Mouse (Mus musculus) liver, embryonic 16.5 days (tissue): ENCODE data around the gene Dok7. TPM values are rescaled to one million over a fixed set of nuclear protein-coding genes. Genes with fewer than 3 reads are reported as not detected.
A peak's percentile ranks its signal among the peaks of the same experiment; 100 is the strongest.

ENCODE experiments used
- ATAC-seq: fragments of 200-750 bp; cut with Nextera tagmentation; 2 replicates; pipeline ENCODE4 v1.8.0; 2017; ENCODE audit warnings: low read depth, mild to moderate bottlenecking, moderate number of reproducible peaks, moderate library complexity
- H3K27ac ChIP-seq: fragments of 300-500 bp; sonication (generic); 2 replicates; pipeline ENCODE4 v1.5.1; 2014; ENCODE audit warnings: mild to moderate bottlenecking, low read length
- H3K27me3 ChIP-seq: fragments of 300-500 bp; sonication (generic); 2 replicates; pipeline ENCODE4 v1.6.1; 2014; ENCODE audit warnings: low read depth, low read length, mixed read lengths; ENCODE audit not compliant: control insufficient read depth, insufficient read depth
- H3K36me3 ChIP-seq: fragments of 300-500 bp; sonication (generic); 2 replicates; pipeline ENCODE4 v1.6.1; 2014; ENCODE audit warnings: mild to moderate bottlenecking; ENCODE audit not compliant: control insufficient read depth, insufficient read depth
- H3K4me1 ChIP-seq: fragments of 300-500 bp; sonication (generic); 2 replicates; pipeline ENCODE4 v1.6.1; 2014; ENCODE audit warnings: low read depth, low read length, mixed read lengths; ENCODE audit not compliant: control insufficient read depth
- H3K4me2 ChIP-seq: fragments of 300-500 bp; sonication (generic); 2 replicates; pipeline ENCODE4 v1.6.1; 2014; ENCODE audit warnings: low read depth, low read length, mixed read lengths
- H3K4me3 ChIP-seq: fragments of 300-500 bp; sonication (generic); 2 replicates; pipeline ENCODE4 v1.5.1; 2014; ENCODE audit warnings: low read depth, mild to moderate bottlenecking, low read length
- H3K9ac ChIP-seq: fragments of 300-500 bp; sonication (generic); 2 replicates; pipeline ENCODE4 v1.6.1; 2014; ENCODE audit warnings: low read depth, low read length
- H3K9me3 ChIP-seq: fragments of 300-500 bp; sonication (generic); replicated peaks from 2 replicates; pipeline ENCODE4 v1.6.1; 2016; ENCODE audit warnings: low read length; ENCODE audit not compliant: control insufficient read depth
- WGBS: fragments of 180-500 bp; shearing (Covaris S2); extraction: QIAGEN DNeasy Blood & Tissue Kit; methylation state at CpG from one replicate; pipeline ENCODE4 v1.1.7; 2014; ENCODE audit not compliant: insufficient replicate concordance; 5-methylcytosine and 5-hydroxymethylcytosine counted together
- polyA plus RNA-seq: library from polyadenylated mRNA; unstranded; fragments of >200 nt; fragmentation: Nextera tagmentation; extraction: Ambion mirVana; gene quantifications from 2 replicates; pipeline ENCODE4 v1.2.1, GENCODE M21; 2015

Dok7 gene
- polyA plus RNA-seq, 1 experiment from 2014 or later = 0.19 TPM

DNA sequence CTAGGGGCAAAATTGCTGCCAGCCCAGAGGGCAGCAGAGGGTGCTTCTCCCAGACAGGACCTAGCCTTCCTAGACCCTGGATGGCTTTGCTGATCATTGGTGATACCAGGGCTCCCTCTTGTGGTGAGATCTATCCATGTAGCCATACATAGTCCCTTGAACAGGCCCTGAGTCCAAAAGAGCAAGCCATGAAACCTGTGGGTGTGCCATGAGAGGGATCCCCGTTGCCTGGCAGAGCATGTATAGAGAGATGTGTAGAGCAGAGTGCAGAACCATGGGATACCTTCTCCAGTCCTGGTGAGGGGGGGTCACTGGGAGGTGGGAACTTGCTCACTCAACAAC, 13.5 kb upstream of the Dok7 start:
- peak; percentile 60 for ATAC-seq

DNA sequence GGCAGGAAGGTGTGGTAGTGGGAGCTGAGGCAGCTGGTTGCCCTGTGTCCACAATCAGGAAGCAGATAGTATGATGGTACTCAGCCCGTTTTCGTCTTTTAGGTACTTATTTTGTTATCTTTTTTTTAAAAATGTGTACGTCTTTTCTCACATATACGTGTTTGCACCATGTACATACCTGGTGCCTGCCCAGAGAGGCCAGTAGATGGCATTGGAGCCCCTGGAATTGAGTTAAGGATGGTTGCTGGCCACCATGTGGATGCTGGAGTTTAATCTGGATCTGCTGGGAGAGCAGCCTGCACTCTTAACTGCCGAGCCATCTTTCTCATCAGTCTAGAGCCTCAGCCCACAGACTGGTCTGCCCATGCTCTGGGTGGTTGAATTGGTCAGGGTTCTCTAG, 6.0 kb upstream of the Dok7 start:
- 58% methylated on average over 5 of the region's 5 CpGs for WGBS
- H3K36me3 ChIP-seq = no peaks in the 10 kb centered on the region
- H3K9ac ChIP-seq = no peak overlapping the region
- no peak overlapping the region for H3K27ac ChIP-seq
- peaks cover 1% of the 10 kb centered on the region; the same call in 1 of the 2 replicates for H3K27me3 ChIP-seq
- H3K4me1 ChIP-seq = no peaks in the 10 kb centered on the region
- H3K4me2 ChIP-seq = no peak overlapping the region
- no peak overlapping the region for H3K4me3 ChIP-seq
- H3K9me3 ChIP-seq = no peaks in the 10 kb centered on the region
- no peak for ATAC-seq

More for the DNA sequence above, 13.5 kb upstream of the Dok7 start:
- Histone ChIP-seq H3K36me3 (no peaks in the 10 kb centered on the region), H3K9ac (no peak overlapping the region; the same call in 1 of the 2 replicates), H3K9me3 (no peaks in the 10 kb centered on the region), H3K27ac (no peak overlapping the region), H3K4me2 (peak overlapping the region; percentile 45), H3K4me1 (no peaks in the 10 kb centered on the region; the same call in none of the 2 replicates), H3K4me3 (peak overlapping the region; percentile 48), H3K27me3 (no peaks in the 10 kb centered on the region)
- WGBS = 0% methylated on average over 1 of the region's 1 CpGs

DNA sequence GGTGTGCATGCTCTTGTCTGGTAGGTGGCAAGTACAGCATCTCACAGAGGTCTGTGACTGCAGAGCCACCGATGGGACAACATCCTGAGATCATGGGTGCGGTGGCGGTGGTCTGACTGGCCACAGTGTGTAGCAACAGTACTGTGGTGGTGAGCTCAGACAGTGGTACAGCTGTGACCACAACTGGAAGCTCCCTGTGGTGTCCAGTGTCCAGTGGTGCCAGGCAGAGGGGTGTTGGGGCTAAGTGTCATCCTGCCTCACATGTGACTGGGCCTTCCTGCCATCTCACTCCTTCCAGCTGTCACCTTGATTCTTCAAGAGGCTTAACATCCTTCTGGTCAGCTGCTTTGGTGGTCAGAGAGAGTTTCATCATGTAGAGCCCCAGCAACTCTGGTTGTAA, 1.9 kb upstream of the Dok7 start:
- no peak for ATAC-seq
- Histone ChIP-seq H3K4me1 (no peaks in the 10 kb centered on the region; the same call in none of the 2 replicates), H3K27me3 (peaks cover 35% of the 10 kb centered on the region), H3K9ac (no peak overlapping the region), H3K36me3 (no peaks in the 10 kb centered on the region), H3K27ac (no peak overlapping the region), H3K4me3 (no peak overlapping the region), H3K9me3 (no peaks in the 10 kb centered on the region), H3K4me2 (no peak overlapping the region)
- WGBS = 68% methylated on average over 3 of the region's 3 CpGs

DNA sequence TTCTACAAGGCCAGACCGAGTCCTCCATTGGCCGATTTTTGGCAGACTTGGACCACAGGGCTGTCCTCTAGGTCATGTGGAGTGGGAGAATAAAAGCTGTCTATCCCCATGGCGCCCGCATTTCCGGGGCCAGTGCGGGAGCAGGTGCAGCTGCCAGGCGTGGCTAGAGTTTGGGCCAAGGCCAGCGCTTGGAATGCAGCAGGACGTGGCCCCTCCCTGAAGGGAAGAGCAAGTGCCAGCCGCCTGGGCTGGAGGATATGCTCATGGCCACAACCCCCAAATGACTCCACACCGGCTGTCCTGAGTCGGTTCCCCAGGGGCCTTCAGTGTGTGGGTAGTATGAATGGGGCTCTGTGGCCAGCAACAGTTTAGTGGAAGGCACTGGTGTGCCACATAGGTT, 1.5 kb upstream of the Dok7 start:
- Histone ChIP-seq H3K4me3 (no peak overlapping the region), H3K9ac (no peak overlapping the region), H3K27ac (no peak overlapping the region), H3K36me3 (no peaks in the 10 kb centered on the region), H3K4me2 (no peak overlapping the region), H3K4me1 (no peaks in the 10 kb centered on the region; the same call in none of the 2 replicates), H3K27me3 (peaks cover 35% of the 10 kb centered on the region), H3K9me3 (no peaks in the 10 kb centered on the region)
- WGBS = 68% methylated on average over 12 of the region's 12 CpGs
- ATAC-seq = no peak

DNA sequence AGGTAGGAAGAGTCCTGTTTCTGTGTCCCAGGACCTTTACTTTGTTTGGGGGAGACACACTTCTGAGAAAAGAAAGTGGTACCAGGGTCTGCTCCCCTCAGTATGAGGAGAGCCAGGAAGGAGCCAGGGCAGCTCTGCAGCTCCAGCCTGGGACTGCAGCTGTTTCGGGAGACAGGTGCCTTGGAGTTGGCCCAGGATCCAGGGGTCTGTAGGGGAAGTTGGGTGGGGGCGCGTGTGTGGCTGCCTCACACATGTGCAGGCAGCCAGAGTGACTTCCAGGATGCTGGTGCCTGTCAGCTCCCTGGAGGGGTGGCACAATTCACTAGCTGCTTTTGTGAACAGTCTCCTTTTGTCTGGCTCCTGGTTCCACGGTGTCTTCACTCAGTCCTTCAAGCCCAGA, 1.0 kb downstream of the Dok7 start:
- no peak overlapping the region for H3K9ac ChIP-seq
- H3K4me1 ChIP-seq = no peaks in the 10 kb centered on the region; the same call in none of the 2 replicates
- no peaks in the 10 kb centered on the region for H3K9me3 ChIP-seq
- WGBS = 20% methylated on average over 4 of the region's 4 CpGs
- H3K4me3 ChIP-seq = no peak overlapping the region
- no peak for ATAC-seq
- H3K4me2 ChIP-seq = peak overlapping the region; percentile 56; the same call in 1 of the 2 replicates
- H3K36me3 ChIP-seq = no peaks in the 10 kb centered on the region
- no peak overlapping the region for H3K27ac ChIP-seq
- H3K27me3 ChIP-seq = peaks cover 35% of the 10 kb centered on the region

DNA sequence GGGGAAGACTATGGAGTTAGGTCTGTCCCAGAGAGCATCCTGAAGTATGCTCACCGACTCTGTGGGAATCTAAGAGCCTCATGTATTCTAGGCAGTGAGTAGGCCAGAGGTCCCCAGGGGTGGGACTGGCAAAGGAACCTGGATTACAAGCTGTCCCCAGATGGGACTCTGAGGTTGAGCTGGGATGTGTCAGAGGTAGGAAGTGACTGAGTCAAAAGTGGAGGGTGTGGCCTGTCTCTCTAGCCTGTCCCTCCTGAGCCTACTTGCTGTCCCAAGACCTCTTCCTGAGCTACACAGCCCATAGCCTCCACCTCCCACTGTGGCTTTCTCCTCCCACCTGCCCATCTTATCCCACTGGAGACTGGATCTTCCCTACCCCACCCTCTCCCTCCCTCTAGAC, 1.6 kb downstream of the Dok7 start:
- WGBS = 36% methylated on average over 1 of the region's 1 CpGs
- Histone ChIP-seq H3K36me3 (no peaks in the 10 kb centered on the region), H3K4me2 (no peak overlapping the region), H3K27me3 (peaks cover 35% of the 10 kb centered on the region), H3K4me1 (no peaks in the 10 kb centered on the region; the same call in none of the 2 replicates), H3K27ac (no peak overlapping the region), H3K4me3 (no peak overlapping the region), H3K9ac (no peak overlapping the region), H3K9me3 (no peaks in the 10 kb centered on the region)
- no peak for ATAC-seq

DNA sequence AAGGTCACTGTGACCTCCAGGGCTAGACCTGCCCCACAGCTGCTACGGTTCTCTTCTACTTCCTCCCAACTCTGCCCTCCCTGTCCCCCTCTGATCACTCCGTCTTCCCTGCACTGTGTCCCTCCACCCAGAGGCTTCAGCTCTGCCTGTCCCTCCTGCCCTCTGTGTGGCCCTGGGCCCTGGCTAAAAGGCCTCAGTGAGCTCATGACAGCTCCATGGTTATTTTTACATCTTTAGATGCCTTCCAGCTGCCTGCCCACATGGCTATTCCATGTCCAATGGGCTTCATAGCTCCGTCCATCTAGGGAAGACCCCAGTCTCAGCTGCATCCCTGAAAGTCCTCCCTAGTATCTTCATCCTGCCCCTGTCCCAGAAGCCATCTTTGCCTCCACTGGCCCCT, 3.5 kb downstream of the Dok7 start:
- 38% methylated on average over 3 of the region's 3 CpGs for WGBS

DNA sequence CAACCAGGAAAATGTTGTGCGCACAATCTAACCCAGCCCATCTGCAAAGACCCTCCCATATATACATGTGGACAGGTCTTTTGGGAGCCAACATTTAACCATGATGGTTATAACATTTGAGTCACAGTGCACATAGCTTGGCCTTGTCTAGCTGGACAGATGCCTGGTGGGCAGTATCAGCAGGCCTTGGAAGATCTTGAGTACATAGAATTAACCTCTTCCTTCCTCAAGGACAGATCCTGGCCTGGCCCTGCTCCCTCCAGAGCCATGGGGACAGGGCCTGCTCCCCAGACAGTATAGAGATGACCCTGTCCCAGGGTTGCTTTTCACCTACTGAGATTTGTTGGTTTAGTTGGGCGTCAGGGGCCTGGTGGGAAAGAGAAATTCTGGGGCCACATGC, 13.3 kb downstream of the Dok7 start:
- no peaks in the 10 kb centered on the region for H3K36me3 ChIP-seq
- no peak overlapping the region for H3K4me2 ChIP-seq
- no peak overlapping the region for H3K27ac ChIP-seq
- no peak overlapping the region for H3K4me3 ChIP-seq
- WGBS = 61% methylated on average over 2 of the region's 2 CpGs
- no peaks in the 10 kb centered on the region for H3K9me3 ChIP-seq
- H3K4me1 ChIP-seq = no peaks in the 10 kb centered on the region
- no peaks in the 10 kb centered on the region for H3K27me3 ChIP-seq
- ATAC-seq = no peak
- no peak overlapping the region for H3K9ac ChIP-seq

More for the DNA sequence above, 3.5 kb downstream of the Dok7 start:
- no peak for ATAC-seq
- Histone ChIP-seq H3K27me3 (peaks cover 35% of the 10 kb centered on the region), H3K9me3 (no peaks in the 10 kb centered on the region), H3K4me3 (no peak overlapping the region), H3K4me1 (no peaks in the 10 kb centered on the region; the same call in none of the 2 replicates), H3K4me2 (no peak overlapping the region), H3K36me3 (no peaks in the 10 kb centered on the region), H3K27ac (no peak overlapping the region), H3K9ac (no peak overlapping the region)

DNA sequence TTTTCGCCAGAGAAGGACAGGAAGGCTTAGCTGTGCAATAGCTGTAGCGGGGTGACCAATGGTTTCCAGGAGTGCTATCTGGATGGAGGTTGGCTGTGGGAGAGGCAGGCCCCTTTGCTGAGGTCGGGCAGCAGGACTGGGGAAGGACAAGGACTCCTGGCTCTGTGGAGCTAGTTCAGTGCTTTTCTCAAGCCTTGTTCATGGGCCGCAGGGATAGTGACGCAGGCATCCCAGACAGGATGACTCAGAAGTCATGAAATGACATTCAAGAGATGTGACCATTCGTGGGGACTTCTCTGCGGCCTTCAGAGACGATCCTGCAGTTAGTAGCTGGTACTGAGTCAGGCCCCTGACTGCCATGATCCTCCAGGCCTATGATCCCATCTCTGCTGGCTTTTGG, 13.7 kb downstream of the Dok7 start:
- H3K4me2 ChIP-seq = no peak overlapping the region
- no peak overlapping the region for H3K27ac ChIP-seq
- no peak overlapping the region for H3K9ac ChIP-seq
- no peak for ATAC-seq
- H3K36me3 ChIP-seq = no peaks in the 10 kb centered on the region
- no peaks in the 10 kb centered on the region for H3K9me3 ChIP-seq
- no peaks in the 10 kb centered on the region for H3K27me3 ChIP-seq
- WGBS = 62% methylated on average over 8 of the region's 8 CpGs
- H3K4me1 ChIP-seq = no peaks in the 10 kb centered on the region
- no peak overlapping the region for H3K4me3 ChIP-seq
